Mouse (Mus musculus): ENCODE measurements around the gene Ralgps1. TPM values are rescaled to one million over a fixed set of nuclear protein-coding genes. Genes with fewer than 3 reads are reported as not detected.

Gene Ralgps1
- polyA plus RNA-seq, 1 experiment from 2014 or later: 1.1 TPM

DNA sequence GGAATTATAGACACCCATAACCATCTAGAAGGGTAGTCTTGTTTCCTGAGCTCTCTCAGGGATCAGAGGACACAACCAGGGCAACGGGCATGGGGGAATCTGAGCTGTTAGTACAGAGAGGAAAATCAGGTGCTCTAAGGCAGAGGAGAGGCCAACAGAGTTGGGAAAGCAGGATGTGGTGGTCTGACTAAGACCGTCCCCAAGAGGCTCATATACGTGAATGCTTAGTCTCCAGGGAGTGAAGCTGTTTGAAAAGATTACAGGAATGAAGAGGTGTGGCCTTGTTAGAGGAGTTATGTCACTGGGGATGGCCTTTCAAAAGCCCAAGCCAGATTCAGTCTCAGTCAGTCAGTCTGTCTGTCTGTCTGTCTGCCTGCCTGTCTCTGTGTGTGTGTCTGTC is 64.7 kb downstream of the Ralgps1 start:
- Histone ChIP-seq H3K4me3 (ENCODE audit: low read depth, low read length) (no peak overlapping the region), H3K27ac (ENCODE audit: low read length) (no peak overlapping the region), H3K36me3 (ENCODE audit: control insufficient read depth, insufficient read depth) (no peaks in the 10 kb centered on the region), H3K27me3 (ENCODE audit: control insufficient read depth, insufficient read depth, low read depth, low read length) (no peaks in the 10 kb centered on the region), H3K4me1 (ENCODE audit: control insufficient read depth, low read depth, low read length) (no peaks in the 10 kb centered on the region), H3K4me2 (ENCODE audit: low read depth, low read length) (no peak overlapping the region), H3K9me3 (replicated peaks; ENCODE audit: control insufficient read depth, low read length) (no peaks in the 10 kb centered on the region), H3K9ac (ENCODE audit: low read depth, low read length) (no peak overlapping the region)
- ATAC-seq (ENCODE audit: low read depth): no peak
- 42% methylated on average over 3 of the region's 3 CpGs for WGBS (ENCODE audit: insufficient replicate concordance)

DNA sequence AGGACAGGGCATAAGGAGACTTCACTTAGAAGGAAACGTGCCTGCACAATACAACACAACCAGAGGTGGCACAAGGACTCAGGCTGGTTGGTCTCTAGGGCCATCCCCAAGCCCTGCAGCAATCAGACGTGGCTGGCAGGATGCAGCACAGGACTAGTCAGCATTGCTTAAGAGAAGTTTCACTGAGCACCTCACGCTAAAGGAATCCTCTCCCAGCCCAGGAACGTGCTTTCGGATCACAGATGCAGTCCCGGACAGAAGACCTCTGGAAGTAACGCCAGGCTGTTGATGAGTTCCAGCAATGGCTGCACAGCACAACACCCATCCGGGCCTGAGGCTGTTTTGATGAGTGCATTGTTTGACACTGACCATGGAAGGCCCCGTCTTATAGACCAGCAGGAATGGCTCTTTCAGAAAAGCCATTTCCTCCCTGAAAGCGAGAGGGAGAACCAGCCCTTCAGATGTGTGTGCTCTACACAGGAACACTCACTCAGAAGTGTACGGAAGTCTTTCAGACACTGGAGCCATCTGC is 67.8 kb downstream of the Ralgps1 start:
- H3K9me3 ChIP-seq (replicated peaks; ENCODE audit: control insufficient read depth, low read length): no peaks in the 10 kb centered on the region
- no peak overlapping the region for H3K4me3 ChIP-seq (ENCODE audit: low read depth, low read length)
- H3K9ac ChIP-seq (ENCODE audit: low read depth, low read length): no peak overlapping the region
- ATAC-seq (ENCODE audit: low read depth): no peak
- no peaks in the 10 kb centered on the region for H3K27me3 ChIP-seq (ENCODE audit: control insufficient read depth, insufficient read depth, low read depth, low read length)
- WGBS (ENCODE audit: insufficient replicate concordance): 68% methylated on average over 11 of the region's 11 CpGs
- no peak overlapping the region for H3K27ac ChIP-seq (ENCODE audit: low read length)
- H3K36me3 ChIP-seq (ENCODE audit: control insufficient read depth, insufficient read depth): no peaks in the 10 kb centered on the region
- no peak overlapping the region for H3K4me2 ChIP-seq (ENCODE audit: low read depth, low read length)
- H3K4me1 ChIP-seq (ENCODE audit: control insufficient read depth, low read depth, low read length): no peaks in the 10 kb centered on the region

DNA sequence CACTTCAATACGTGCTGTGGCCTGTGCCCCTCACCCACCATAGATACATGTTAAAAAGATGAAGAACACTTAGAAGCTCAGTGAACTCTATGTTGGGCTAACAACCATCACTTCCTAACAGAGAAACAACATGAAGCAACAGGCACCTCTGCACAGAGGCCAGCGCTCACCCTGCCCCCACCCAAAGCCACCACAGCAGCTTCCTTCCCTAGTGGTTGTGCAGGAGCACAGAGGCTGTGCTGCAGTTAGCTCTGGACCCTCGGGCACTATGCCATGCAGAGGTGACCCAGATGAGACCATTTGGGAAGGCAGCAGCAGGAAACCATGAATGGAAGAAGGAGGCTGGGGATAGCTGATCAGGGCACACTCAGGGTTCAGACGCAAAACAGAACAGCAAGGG is 68.5 kb downstream of the Ralgps1 start:
- H3K9me3 ChIP-seq (replicated peaks; ENCODE audit: control insufficient read depth, low read length): no peaks in the 10 kb centered on the region
- no peaks in the 10 kb centered on the region for H3K4me1 ChIP-seq (ENCODE audit: control insufficient read depth, low read depth, low read length)
- no peak overlapping the region for H3K27ac ChIP-seq (ENCODE audit: low read length)
- H3K9ac ChIP-seq (ENCODE audit: low read depth, low read length): no peak overlapping the region
- H3K36me3 ChIP-seq (ENCODE audit: control insufficient read depth, insufficient read depth): no peaks in the 10 kb centered on the region
- no peaks in the 10 kb centered on the region for H3K27me3 ChIP-seq (ENCODE audit: control insufficient read depth, insufficient read depth, low read depth, low read length)
- WGBS (ENCODE audit: insufficient replicate concordance): 30% methylated on average over 4 of the region's 4 CpGs
- H3K4me3 ChIP-seq (ENCODE audit: low read depth, low read length): no peak overlapping the region
- H3K4me2 ChIP-seq (ENCODE audit: low read depth, low read length): no peak overlapping the region
- no peak for ATAC-seq (ENCODE audit: low read depth)

DNA sequence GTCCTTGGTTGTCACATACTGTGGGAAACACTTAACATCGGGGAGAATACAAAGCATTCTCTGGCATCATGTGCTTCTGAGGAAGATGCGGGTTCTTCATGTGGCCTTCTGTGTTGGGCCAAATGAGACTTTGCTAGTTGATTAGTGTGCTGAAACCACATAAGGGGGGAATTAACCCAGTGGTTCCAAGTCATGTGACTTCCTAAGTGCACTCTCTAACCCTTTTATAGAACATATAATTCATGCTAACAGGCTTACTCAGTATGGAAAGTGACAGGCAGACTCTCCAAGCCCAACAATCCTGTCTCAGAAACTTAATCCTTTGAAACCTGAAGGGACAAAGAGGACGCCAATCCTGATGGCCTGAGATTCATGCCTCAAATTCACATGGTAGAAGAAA is 68.9 kb downstream of the Ralgps1 start:
- Histone ChIP-seq H3K4me3 (ENCODE audit: low read depth, low read length) (no peak overlapping the region), H3K27ac (ENCODE audit: low read length) (no peak overlapping the region), H3K9ac (ENCODE audit: low read depth, low read length) (no peak overlapping the region), H3K36me3 (ENCODE audit: control insufficient read depth, insufficient read depth) (no peaks in the 10 kb centered on the region), H3K4me2 (ENCODE audit: low read depth, low read length) (no peak overlapping the region), H3K27me3 (ENCODE audit: control insufficient read depth, insufficient read depth, low read depth, low read length) (no peaks in the 10 kb centered on the region), H3K4me1 (ENCODE audit: control insufficient read depth, low read depth, low read length) (no peaks in the 10 kb centered on the region), H3K9me3 (replicated peaks; ENCODE audit: control insufficient read depth, low read length) (no peaks in the 10 kb centered on the region)
- WGBS (ENCODE audit: insufficient replicate concordance): 61% methylated on average over 3 of the region's 3 CpGs
- no peak for ATAC-seq (ENCODE audit: low read depth)

DNA sequence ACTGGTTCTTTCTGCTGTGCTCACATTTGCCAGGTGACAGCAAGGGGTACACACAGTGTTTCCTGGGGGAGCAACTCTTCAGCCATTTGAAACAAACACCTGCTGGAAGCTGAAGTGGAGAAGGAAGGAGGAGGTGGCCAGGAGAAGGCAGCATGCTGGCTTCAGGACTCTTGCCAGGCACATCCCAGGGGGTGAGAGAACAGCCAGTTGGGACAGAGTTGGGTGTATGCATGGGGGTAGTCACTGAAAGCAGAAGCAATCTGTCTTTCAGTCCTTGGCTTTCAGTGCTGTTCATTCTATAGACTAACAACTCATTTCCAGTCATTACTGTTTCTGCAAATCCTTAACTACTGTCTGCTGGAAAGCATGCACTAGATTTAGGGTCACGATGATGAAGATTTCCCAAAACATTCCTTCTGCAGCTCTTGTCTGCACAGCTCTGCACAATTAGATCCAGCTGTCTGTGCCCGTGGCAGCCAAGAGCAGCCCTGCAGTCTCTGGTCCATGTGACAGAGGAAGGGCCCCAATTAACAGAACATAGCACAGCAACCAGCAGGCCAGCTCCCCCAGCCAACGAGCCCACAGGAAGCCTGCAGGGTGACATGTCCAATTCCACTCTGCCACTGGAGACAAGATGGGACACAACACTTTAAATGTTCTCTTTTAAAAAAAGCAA is 70.8 kb downstream of the Ralgps1 start:
- no peaks in the 10 kb centered on the region for H3K9me3 ChIP-seq (replicated peaks; ENCODE audit: control insufficient read depth, low read length)
- H3K36me3 ChIP-seq (ENCODE audit: control insufficient read depth, insufficient read depth): no peaks in the 10 kb centered on the region
- H3K4me3 ChIP-seq (ENCODE audit: low read depth, low read length): no peak overlapping the region
- ATAC-seq (ENCODE audit: low read depth): no peak
- H3K27ac ChIP-seq (ENCODE audit: low read length): no peak overlapping the region
- no peaks in the 10 kb centered on the region for H3K4me1 ChIP-seq (ENCODE audit: control insufficient read depth, low read depth, low read length)
- no peak overlapping the region for H3K4me2 ChIP-seq (ENCODE audit: low read depth, low read length)
- no peaks in the 10 kb centered on the region for H3K27me3 ChIP-seq (ENCODE audit: control insufficient read depth, insufficient read depth, low read depth, low read length)
- no peak overlapping the region for H3K9ac ChIP-seq (ENCODE audit: low read depth, low read length)
- WGBS (ENCODE audit: insufficient replicate concordance): 34% methylated on average over 3 of the region's 3 CpGs

DNA sequence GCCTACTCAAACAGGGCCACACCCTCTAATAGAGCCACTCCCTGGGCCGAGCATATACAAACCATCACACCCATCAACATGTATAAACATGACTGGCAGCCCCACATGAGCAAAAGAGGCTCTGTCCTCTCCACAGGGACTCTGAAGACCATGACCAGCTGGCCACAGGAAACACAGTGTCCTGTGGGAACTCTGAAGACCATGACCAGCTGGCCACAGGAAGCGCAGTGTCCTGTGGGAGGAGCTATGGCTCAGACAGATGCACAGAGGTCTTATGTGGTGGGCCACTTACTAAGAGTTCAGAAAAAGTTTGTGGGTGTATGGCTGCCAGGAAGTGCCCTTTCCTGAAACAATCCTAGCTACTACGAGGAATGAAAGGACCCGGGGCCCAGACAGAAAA is 72.4 kb downstream of the Ralgps1 start:
- H3K4me1 ChIP-seq (ENCODE audit: control insufficient read depth, low read depth, low read length): no peaks in the 10 kb centered on the region
- H3K27ac ChIP-seq (ENCODE audit: low read length): no peak overlapping the region
- H3K27me3 ChIP-seq (ENCODE audit: control insufficient read depth, insufficient read depth, low read depth, low read length): no peaks in the 10 kb centered on the region
- no peaks in the 10 kb centered on the region for H3K36me3 ChIP-seq (ENCODE audit: control insufficient read depth, insufficient read depth)
- no peak overlapping the region for H3K9ac ChIP-seq (ENCODE audit: low read depth, low read length)
- WGBS (ENCODE audit: insufficient replicate concordance): 48% methylated on average over 4 of the region's 4 CpGs
- no peaks in the 10 kb centered on the region for H3K9me3 ChIP-seq (replicated peaks; ENCODE audit: control insufficient read depth, low read length)
- no peak overlapping the region for H3K4me2 ChIP-seq (ENCODE audit: low read depth, low read length)
- ATAC-seq (ENCODE audit: low read depth): no peak
- H3K4me3 ChIP-seq (ENCODE audit: low read depth, low read length): no peak overlapping the region

DNA sequence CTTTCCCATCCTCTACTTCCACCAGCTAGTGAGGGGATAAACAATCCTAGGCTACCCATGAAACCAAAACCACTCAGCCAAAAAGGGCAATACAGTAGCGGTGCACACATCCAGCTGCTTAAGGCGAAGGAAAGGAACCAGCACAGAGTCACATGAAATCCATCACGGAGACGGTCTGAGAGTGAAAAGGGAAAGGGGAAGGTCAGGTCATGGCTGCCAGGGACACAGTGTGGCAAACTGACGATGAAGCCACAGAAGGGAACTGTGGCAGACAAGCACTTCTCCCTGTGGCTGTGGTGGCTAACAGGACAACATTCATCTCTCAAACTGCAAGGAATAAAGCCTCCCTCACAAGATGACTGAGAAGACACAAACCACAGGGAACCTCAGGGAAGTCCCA is 76.2 kb downstream of the Ralgps1 start:
- WGBS (ENCODE audit: insufficient replicate concordance): 50% methylated on average over 5 of the region's 5 CpGs
- ATAC-seq (ENCODE audit: low read depth): no peak

DNA sequence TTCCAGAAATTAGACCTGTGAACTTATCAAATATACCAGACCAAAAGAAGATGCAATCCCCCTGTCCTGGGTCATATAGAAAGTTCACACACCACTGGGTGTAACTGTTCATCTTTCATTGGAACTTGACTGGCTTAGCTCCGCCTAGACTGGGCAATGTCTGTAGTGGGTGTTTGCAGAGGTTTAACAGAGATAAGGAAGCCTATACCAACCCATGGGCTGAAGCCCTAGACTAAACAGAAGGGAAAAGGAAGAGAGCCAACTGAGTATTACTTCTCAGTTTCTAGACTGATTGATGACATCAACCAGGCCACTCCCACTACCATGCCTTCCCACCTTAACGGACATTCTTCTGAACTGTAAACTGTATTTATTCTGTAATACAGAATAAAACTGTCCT is 79.2 kb downstream of the Ralgps1 start:
- Histone ChIP-seq H3K27ac (ENCODE audit: low read length) (no peak overlapping the region), H3K4me1 (ENCODE audit: control insufficient read depth, low read depth, low read length) (no peaks in the 10 kb centered on the region; the same call in none of the 2 replicates), H3K4me3 (ENCODE audit: low read depth, low read length) (no peak overlapping the region), H3K36me3 (ENCODE audit: control insufficient read depth, insufficient read depth) (no peaks in the 10 kb centered on the region), H3K4me2 (ENCODE audit: low read depth, low read length) (no peak overlapping the region), H3K9me3 (replicated peaks; ENCODE audit: control insufficient read depth, low read length) (no peaks in the 10 kb centered on the region), H3K9ac (ENCODE audit: low read depth, low read length) (no peak overlapping the region), H3K27me3 (ENCODE audit: control insufficient read depth, insufficient read depth, low read depth, low read length) (no peaks in the 10 kb centered on the region)
- ATAC-seq (ENCODE audit: low read depth): no peak
- 21% methylated on average over 2 of the region's 2 CpGs for WGBS (ENCODE audit: insufficient replicate concordance)

More for the DNA sequence above, 76.2 kb downstream of the Ralgps1 start:
- Histone ChIP-seq H3K27ac (ENCODE audit: low read length) (no peak overlapping the region), H3K9me3 (replicated peaks; ENCODE audit: control insufficient read depth, low read length) (no peaks in the 10 kb centered on the region), H3K4me3 (ENCODE audit: low read depth, low read length) (no peak overlapping the region), H3K27me3 (ENCODE audit: control insufficient read depth, insufficient read depth, low read depth, low read length) (no peaks in the 10 kb centered on the region), H3K36me3 (ENCODE audit: control insufficient read depth, insufficient read depth) (no peaks in the 10 kb centered on the region), H3K4me1 (ENCODE audit: control insufficient read depth, low read depth, low read length) (no peaks in the 10 kb centered on the region; the same call in none of the 2 replicates), H3K4me2 (ENCODE audit: low read depth, low read length) (no peak overlapping the region), H3K9ac (ENCODE audit: low read depth, low read length) (no peak overlapping the region)

DNA sequence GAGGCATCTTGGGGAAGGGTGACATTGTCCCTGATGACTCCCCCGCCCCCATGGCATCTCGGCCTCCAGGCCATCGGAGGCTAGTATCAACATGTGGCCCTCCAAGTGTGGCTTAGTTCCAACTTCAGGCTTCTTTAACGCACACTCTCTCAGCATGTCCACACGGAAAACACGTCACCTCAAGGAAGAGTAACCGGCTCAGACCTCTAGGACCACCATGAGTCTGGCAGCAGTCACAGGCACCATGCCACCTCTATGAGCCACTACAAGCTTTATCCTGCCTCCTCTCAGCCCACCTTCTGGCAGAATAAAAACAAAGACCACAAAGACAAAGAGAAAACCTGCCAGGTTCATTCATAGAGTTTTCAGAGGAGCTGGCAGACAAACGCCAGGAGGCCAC is 80.8 kb downstream of the Ralgps1 start:
- no peak overlapping the region for H3K4me3 ChIP-seq (ENCODE audit: low read depth, low read length)
- no peaks in the 10 kb centered on the region for H3K9me3 ChIP-seq (replicated peaks; ENCODE audit: control insufficient read depth, low read length)
- H3K27me3 ChIP-seq (ENCODE audit: control insufficient read depth, insufficient read depth, low read depth, low read length): no peaks in the 10 kb centered on the region
- no peak for ATAC-seq (ENCODE audit: low read depth)
- no peak overlapping the region for H3K27ac ChIP-seq (ENCODE audit: low read length)
- no peak overlapping the region for H3K9ac ChIP-seq (ENCODE audit: low read depth, low read length)
- no peaks in the 10 kb centered on the region for H3K36me3 ChIP-seq (ENCODE audit: control insufficient read depth, insufficient read depth)
- no peaks in the 10 kb centered on the region; the same call in none of the 2 replicates for H3K4me1 ChIP-seq (ENCODE audit: control insufficient read depth, low read depth, low read length)
- no peak overlapping the region for H3K4me2 ChIP-seq (ENCODE audit: low read depth, low read length)
- WGBS (ENCODE audit: insufficient replicate concordance): 74% methylated on average over 8 of the region's 8 CpGs

All from liver, embryonic 16.5 days (tissue).